Mouse (Mus musculus): ENCODE data around the gene Creg2. TPM values are rescaled to one million over a fixed set of nuclear protein-coding genes. Genes with fewer than 3 reads are reported as not detected.

Gene Creg2
- 6.8 and 7.6 TPM in 2 replicates for polyA plus RNA-seq (2014; fragmentation: Nextera tagmentation; extraction: Ambion mirVana)

DNA sequence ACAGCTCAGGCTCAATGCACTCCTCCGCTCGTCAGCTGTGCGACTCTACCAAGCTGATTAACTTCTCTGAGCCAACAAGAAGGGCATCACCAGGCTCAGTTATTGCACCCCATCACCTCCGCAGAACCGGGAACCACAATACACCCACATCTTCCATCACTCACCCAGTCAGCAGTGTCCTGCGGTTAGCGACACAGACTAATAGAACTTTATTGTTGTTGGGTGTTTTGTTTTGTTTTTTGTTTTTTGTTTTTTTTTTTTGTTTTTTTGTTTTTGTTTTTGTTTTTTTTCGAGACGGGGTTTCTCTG lies at the start of gene Creg2:
Creg2 (minus strand) TSS at position 234 of the 308 bp plus-strand sequence.
- peaks cover 12% of the 10 kb centered on the region; the same call in 1 of the 2 replicates for H3K4me1 ChIP-seq (replicated peaks; ENCODE audit: control insufficient read depth, insufficient read depth, low read length)
- peak within 1 kb of the TSS; percentile 50 for H3K4me3 ChIP-seq (replicated peaks; ENCODE audit: low read length)
- no peaks in the 10 kb centered on the region for H3K36me3 ChIP-seq (replicated peaks; ENCODE audit: control insufficient read depth, insufficient read depth)
- peaks cover 9% of the 10 kb centered on the region; the same call in 1 of the 2 replicates for H3K27me3 ChIP-seq (ENCODE audit: control insufficient read depth, insufficient read depth, low read length)
- H3K9ac ChIP-seq: peak within 1 kb of the TSS; percentile 60
- 41% methylated on average over 9 of the region's 9 CpGs for WGBS
- DNase-seq (ENCODE audit: low spot score) (no peak), ATAC-seq (ENCODE audit: low FRiP score) (peak; percentile 44; the same call in 1 of the 2 replicates)
- peak within 1 kb of the TSS; percentile 68 for H3K27ac ChIP-seq
- no peaks in the 10 kb centered on the region for H3K9me3 ChIP-seq (ENCODE audit: control insufficient read depth, low read length)
- H3K4me2 ChIP-seq (replicated peaks): peak within 1 kb of the TSS; percentile 87

DNA sequence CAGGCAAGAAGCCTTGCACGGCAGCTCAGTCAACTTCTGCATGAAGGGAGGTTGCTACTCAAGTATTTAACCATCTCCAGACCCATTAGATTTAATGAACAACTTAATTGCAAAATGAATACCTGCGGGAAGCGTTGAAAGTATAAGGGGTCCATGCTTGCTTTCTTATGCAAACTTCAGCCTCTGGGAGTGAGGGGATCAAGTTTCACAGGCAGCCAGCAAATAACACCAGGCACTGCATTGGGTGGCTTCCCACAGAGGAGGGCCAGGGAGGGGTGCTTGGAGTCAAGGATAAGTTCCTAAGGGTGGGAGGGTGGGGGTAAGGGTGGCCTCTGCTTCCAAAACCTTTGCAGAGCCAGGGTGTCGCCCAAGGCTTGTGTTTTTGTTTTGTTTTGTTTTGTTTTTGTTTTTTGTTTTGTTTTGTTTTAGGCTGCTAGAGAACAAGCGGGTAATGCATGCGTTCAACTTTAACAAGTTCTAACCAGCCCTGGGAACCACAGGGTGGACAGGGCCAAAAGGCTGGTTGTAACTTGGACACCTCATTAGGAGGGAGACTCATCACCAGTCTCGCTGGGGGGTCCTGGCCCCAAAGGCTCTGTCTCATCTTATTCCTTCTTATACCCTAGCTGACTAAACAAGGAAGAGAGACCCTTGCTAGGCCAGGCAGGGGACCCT lies 49.5 kb upstream of the Creg2 start:
- Histone ChIP-seq H3K4me2 (replicated peaks) (0 out of 2 replicates have a peak overlapping the region, but pooled peaks have one; percentile 4), H3K36me3 (replicated peaks; ENCODE audit: control insufficient read depth, insufficient read depth) (no peaks in the 10 kb centered on the region), H3K9me3 (ENCODE audit: control insufficient read depth, low read length) (no peaks in the 10 kb centered on the region), H3K4me3 (replicated peaks; ENCODE audit: low read length) (no peak overlapping the region), H3K27me3 (ENCODE audit: control insufficient read depth, insufficient read depth, low read length) (no peaks in the 10 kb centered on the region), H3K4me1 (replicated peaks; ENCODE audit: control insufficient read depth, insufficient read depth, low read length) (peaks cover 28% of the 10 kb centered on the region), H3K9ac (0 out of 2 replicates have a peak overlapping the region, but pooled peaks have one; percentile 6), H3K27ac (no peak overlapping the region)
- no peak for ATAC-seq (ENCODE audit: low FRiP score)
- 25% methylated on average over 7 of the region's 7 CpGs for WGBS
- no peak for DNase-seq (ENCODE audit: low spot score)

DNA sequence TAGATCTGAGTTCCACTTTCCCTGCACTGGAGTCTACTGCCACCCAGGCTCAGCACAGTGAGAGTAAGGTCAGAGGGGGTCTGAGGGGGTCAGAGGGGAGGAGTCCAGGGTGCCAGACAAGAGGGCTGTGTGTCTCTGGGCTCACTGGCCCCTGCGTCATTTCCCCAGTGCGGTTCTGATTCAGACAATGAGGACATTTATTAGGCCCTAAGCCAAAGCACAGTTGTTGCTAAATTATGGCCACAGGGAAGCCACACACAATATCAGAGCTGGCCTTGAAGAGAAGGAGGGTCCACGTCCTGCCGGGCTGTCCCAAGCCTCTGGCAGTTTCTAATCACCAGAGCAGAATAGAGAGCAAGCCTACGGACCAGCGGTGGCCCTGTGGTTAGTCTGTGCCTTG lies 47.2 kb upstream of the Creg2 start:
- Histone ChIP-seq H3K9ac (no peak overlapping the region), H3K4me3 (replicated peaks; ENCODE audit: low read length) (no peak overlapping the region), H3K36me3 (replicated peaks; ENCODE audit: control insufficient read depth, insufficient read depth) (no peaks in the 10 kb centered on the region), H3K4me1 (replicated peaks; ENCODE audit: control insufficient read depth, insufficient read depth, low read length) (peaks cover 28% of the 10 kb centered on the region), H3K27me3 (ENCODE audit: control insufficient read depth, insufficient read depth, low read length) (no peaks in the 10 kb centered on the region), H3K27ac (no peak overlapping the region), H3K9me3 (ENCODE audit: control insufficient read depth, low read length) (no peaks in the 10 kb centered on the region), H3K4me2 (replicated peaks) (no peak overlapping the region)
- no peak for ATAC-seq (ENCODE audit: low FRiP score)
- WGBS: 23% methylated on average over 6 of the region's 6 CpGs
- DNase-seq (ENCODE audit: low spot score): no peak

DNA sequence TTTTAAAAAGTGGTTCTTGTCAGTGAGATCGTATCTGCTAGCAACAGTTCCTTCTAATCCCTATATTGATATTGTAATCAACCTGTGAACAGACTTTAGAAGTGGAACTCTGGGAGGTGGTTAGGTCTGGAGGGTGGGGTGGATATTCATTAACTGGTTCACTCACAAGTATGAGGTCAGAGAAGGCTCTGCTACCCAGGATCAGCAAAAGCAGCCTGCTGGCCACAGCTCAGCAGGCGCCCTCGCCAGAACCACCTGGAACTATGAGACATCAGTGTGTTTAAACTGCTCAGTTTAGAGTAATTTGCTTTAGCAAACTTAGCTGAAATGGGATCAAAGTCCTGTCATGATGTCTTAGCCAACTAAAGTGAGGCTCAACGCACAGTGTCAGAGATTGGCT lies 43.9 kb upstream of the Creg2 start:
- H3K4me3 ChIP-seq (replicated peaks; ENCODE audit: low read length): no peak overlapping the region
- H3K4me1 ChIP-seq (replicated peaks; ENCODE audit: control insufficient read depth, insufficient read depth, low read length): no peaks in the 10 kb centered on the region
- ATAC-seq (ENCODE audit: low FRiP score) (no peak), DNase-seq (ENCODE audit: low spot score) (no peak)
- no peaks in the 10 kb centered on the region for H3K36me3 ChIP-seq (replicated peaks; ENCODE audit: control insufficient read depth, insufficient read depth)
- H3K27me3 ChIP-seq (ENCODE audit: control insufficient read depth, insufficient read depth, low read length): no peaks in the 10 kb centered on the region
- H3K9me3 ChIP-seq (ENCODE audit: control insufficient read depth, low read length): no peaks in the 10 kb centered on the region
- H3K9ac ChIP-seq: no peak overlapping the region
- no peak overlapping the region for H3K4me2 ChIP-seq (replicated peaks)
- no peak overlapping the region for H3K27ac ChIP-seq
- 62% methylated on average over 4 of the region's 4 CpGs for WGBS

DNA sequence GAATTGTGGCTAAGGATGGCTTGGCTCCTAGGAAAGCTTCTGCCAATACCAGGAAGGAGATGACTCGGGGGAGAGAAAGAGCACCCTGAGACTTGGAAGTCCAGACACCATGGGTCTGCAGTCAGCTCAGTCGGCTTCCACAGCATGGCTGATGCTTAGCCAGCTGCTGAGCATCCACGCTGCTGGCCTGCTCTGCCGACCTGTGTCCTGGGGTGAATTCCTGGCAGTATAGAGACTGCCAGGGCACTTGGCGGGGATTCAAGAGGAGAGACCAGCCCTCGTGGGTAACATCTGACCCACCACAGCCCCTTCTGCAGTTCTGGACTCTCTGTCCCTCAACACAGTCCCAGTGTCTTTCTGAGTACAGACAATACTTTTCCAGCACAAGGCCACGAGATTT lies 43.5 kb upstream of the Creg2 start:
- H3K27ac ChIP-seq: no peak overlapping the region
- H3K4me3 ChIP-seq (replicated peaks; ENCODE audit: low read length): no peak overlapping the region
- H3K9ac ChIP-seq: no peak overlapping the region
- H3K27me3 ChIP-seq (ENCODE audit: control insufficient read depth, insufficient read depth, low read length): no peaks in the 10 kb centered on the region
- DNase-seq (ENCODE audit: low spot score) (no peak), ATAC-seq (ENCODE audit: low FRiP score) (no peak)
- H3K9me3 ChIP-seq (ENCODE audit: control insufficient read depth, low read length): no peaks in the 10 kb centered on the region
- no peak overlapping the region for H3K4me2 ChIP-seq (replicated peaks)
- H3K36me3 ChIP-seq (replicated peaks; ENCODE audit: control insufficient read depth, insufficient read depth): no peaks in the 10 kb centered on the region
- WGBS: 48% methylated on average over 7 of the region's 7 CpGs
- no peaks in the 10 kb centered on the region for H3K4me1 ChIP-seq (replicated peaks; ENCODE audit: control insufficient read depth, insufficient read depth, low read length)

DNA sequence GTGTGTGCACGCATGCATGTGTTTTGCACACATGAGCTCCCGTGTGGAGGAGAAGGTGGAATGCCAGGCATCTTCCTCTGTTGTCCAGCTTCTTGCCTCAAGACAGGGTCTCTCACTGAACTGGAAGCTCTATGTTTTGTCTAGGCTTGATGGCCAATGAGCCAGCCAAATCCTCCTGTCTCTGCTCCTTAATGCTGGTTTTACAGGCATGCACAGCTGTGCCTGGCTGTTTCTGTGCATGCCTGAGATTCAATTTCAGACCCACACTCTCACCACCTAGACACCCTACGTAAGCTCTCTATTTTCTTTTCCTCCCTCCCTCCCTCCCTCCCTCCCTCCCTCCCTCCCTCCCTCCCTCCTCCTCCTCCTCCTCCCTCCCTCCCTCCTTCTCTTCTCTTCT lies 40.7 kb upstream of the Creg2 start:
- no peaks in the 10 kb centered on the region for H3K27me3 ChIP-seq (ENCODE audit: control insufficient read depth, insufficient read depth, low read length)
- H3K36me3 ChIP-seq (replicated peaks; ENCODE audit: control insufficient read depth, insufficient read depth): no peaks in the 10 kb centered on the region
- no peak overlapping the region for H3K9ac ChIP-seq
- 72% methylated on average over 3 of the region's 3 CpGs for WGBS
- H3K4me1 ChIP-seq (replicated peaks; ENCODE audit: control insufficient read depth, insufficient read depth, low read length): no peaks in the 10 kb centered on the region
- DNase-seq (ENCODE audit: low spot score) (no peak), ATAC-seq (ENCODE audit: low FRiP score) (no peak)
- no peak overlapping the region for H3K27ac ChIP-seq
- H3K4me2 ChIP-seq (replicated peaks): no peak overlapping the region
- no peak overlapping the region for H3K4me3 ChIP-seq (replicated peaks; ENCODE audit: low read length)
- H3K9me3 ChIP-seq (ENCODE audit: control insufficient read depth, low read length): no peaks in the 10 kb centered on the region

DNA sequence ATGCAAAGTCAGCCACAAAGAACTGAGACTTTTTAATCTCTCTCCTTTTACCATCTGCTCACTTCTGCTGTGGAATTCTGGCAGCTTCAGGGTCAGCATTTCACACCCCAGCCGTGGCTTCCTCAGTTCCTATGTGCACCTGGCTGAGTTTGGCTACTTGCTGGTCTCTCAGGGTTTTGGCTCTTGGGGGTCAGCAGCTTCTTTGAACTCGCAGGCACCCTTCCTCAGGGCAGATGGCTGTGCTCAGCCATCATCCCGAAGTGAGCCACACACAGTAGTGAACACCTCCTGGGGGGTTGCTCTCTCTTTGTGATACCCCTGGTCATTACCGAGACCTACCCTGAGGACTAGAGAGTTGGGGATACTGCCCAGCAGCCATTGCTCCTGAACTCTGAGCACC lies 39.8 kb upstream of the Creg2 start:
- no peaks in the 10 kb centered on the region for H3K9me3 ChIP-seq (ENCODE audit: control insufficient read depth, low read length)
- H3K27me3 ChIP-seq (ENCODE audit: control insufficient read depth, insufficient read depth, low read length): no peaks in the 10 kb centered on the region
- no peak overlapping the region for H3K27ac ChIP-seq
- no peak overlapping the region for H3K4me2 ChIP-seq (replicated peaks)
- no peak overlapping the region for H3K4me3 ChIP-seq (replicated peaks; ENCODE audit: low read length)
- WGBS: 62% methylated on average over 4 of the region's 4 CpGs
- DNase-seq (ENCODE audit: low spot score) (no peak), ATAC-seq (ENCODE audit: low FRiP score) (no peak)
- no peak overlapping the region for H3K9ac ChIP-seq
- H3K4me1 ChIP-seq (replicated peaks; ENCODE audit: control insufficient read depth, insufficient read depth, low read length): no peaks in the 10 kb centered on the region
- H3K36me3 ChIP-seq (replicated peaks; ENCODE audit: control insufficient read depth, insufficient read depth): no peaks in the 10 kb centered on the region

DNA sequence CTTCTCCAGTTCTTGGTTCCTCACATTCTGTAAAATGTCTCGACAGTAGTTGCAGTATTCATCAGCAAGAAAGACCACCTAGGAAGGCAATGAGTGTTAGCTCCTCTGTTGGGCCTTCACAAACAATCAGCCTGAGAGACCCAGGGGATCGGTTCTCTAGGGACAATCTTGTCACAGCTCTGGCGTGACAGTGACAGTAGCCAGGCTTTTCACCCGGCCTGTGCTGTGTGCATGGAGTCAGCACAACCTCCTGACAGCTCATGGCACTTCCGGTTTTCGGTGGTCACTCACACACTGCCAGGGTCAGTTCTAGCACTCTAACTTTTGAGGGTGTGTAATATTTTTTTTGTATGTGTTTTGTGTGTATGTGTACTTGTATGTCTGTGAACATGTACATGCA lies 37.3 kb upstream of the Creg2 start:
- DNase-seq (ENCODE audit: low spot score) (no peak), ATAC-seq (ENCODE audit: low FRiP score) (no peak)
- H3K27me3 ChIP-seq (ENCODE audit: control insufficient read depth, insufficient read depth, low read length): no peaks in the 10 kb centered on the region
- no peak overlapping the region for H3K4me2 ChIP-seq (replicated peaks)
- H3K27ac ChIP-seq: no peak overlapping the region
- no peaks in the 10 kb centered on the region for H3K4me1 ChIP-seq (replicated peaks; ENCODE audit: control insufficient read depth, insufficient read depth, low read length)
- 78% methylated on average over 6 of the region's 6 CpGs for WGBS
- no peak overlapping the region for H3K4me3 ChIP-seq (replicated peaks; ENCODE audit: low read length)
- H3K9me3 ChIP-seq (ENCODE audit: control insufficient read depth, low read length): no peaks in the 10 kb centered on the region
- H3K36me3 ChIP-seq (replicated peaks; ENCODE audit: control insufficient read depth, insufficient read depth): no peaks in the 10 kb centered on the region
- H3K9ac ChIP-seq: no peak overlapping the region

DNA sequence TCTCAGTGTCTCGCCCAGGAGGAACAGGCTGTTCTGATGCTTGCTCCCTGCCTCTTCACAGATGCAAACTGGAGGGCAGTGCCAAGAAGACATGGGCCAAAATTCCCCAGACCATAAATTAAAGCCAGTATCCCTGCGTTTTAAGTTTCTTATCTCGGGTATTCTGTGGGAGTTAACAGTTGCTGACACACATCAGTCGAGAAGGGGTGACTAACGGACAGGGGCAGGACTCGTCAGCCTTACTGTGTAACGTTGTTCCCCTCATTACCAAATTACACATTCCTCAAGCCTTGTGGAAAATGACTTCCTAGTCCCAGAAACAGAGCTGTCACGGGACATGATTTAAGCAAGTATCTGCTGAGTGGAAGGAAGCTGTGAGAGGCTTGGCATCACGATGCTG lies 36.0 kb upstream of the Creg2 start:
- Histone ChIP-seq H3K27ac (no peak overlapping the region), H3K36me3 (replicated peaks; ENCODE audit: control insufficient read depth, insufficient read depth) (no peaks in the 10 kb centered on the region), H3K27me3 (ENCODE audit: control insufficient read depth, insufficient read depth, low read length) (no peaks in the 10 kb centered on the region), H3K4me3 (replicated peaks; ENCODE audit: low read length) (no peak overlapping the region), H3K4me1 (replicated peaks; ENCODE audit: control insufficient read depth, insufficient read depth, low read length) (no peaks in the 10 kb centered on the region), H3K9ac (no peak overlapping the region), H3K9me3 (ENCODE audit: control insufficient read depth, low read length) (no peaks in the 10 kb centered on the region), H3K4me2 (replicated peaks) (no peak overlapping the region)
- WGBS: 69% methylated on average over 9 of the region's 9 CpGs
- ATAC-seq (ENCODE audit: low FRiP score): no peak
- DNase-seq (ENCODE audit: low spot score): no peak

DNA sequence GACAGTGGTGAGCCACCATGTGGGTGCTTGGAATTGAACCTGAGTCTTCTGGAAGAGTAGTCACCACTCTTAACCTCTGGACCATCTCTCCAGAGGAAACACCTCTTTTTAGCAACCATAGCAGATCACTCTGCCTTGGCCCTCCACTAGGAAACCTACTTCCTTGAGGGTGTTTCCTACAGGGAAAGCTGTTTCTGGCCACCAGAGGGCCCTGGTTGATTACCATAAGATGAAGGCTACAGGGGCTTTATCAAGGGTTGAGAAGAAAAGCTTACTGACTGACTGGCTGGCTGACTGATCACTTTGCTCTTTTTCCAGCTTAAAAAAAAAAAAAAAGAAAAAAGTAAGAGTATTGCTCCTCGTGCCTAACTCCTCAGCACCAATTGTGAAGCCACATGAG lies 34.6 kb upstream of the Creg2 start:
- H3K36me3 ChIP-seq (replicated peaks; ENCODE audit: control insufficient read depth, insufficient read depth): no peaks in the 10 kb centered on the region
- H3K27ac ChIP-seq: no peak overlapping the region
- H3K4me2 ChIP-seq (replicated peaks): no peak overlapping the region
- H3K4me3 ChIP-seq (replicated peaks; ENCODE audit: low read length): no peak overlapping the region
- DNase-seq (ENCODE audit: low spot score): peak; percentile 78
- ATAC-seq (ENCODE audit: low FRiP score): peak; percentile 81
- H3K9me3 ChIP-seq (ENCODE audit: control insufficient read depth, low read length): no peaks in the 10 kb centered on the region
- no peak overlapping the region for H3K9ac ChIP-seq
- H3K27me3 ChIP-seq (ENCODE audit: control insufficient read depth, insufficient read depth, low read length): no peaks in the 10 kb centered on the region
- WGBS: 5% methylated on average over 1 of the region's 1 CpGs
- no peaks in the 10 kb centered on the region for H3K4me1 ChIP-seq (replicated peaks; ENCODE audit: control insufficient read depth, insufficient read depth, low read length)

All from hindbrain, embryonic 14.5 days (tissue).